Mouse (Mus musculus) kidney, postnatal 0 days (tissue): ENCODE measurements around the gene She. TPM values are rescaled to one million over a fixed set of nuclear protein-coding genes. Genes with fewer than 3 reads are reported as not detected.
A peak's percentile ranks its signal among the peaks of the same experiment; 100 is the strongest.
"Not testable (repeated sequence)": the region's sequence is repeated elsewhere in the genome, so short reads cannot be mapped to it uniquely, and the experiment has no call there.

Experiments used
- ATAC-seq: fragments of 200-750 bp; cut with Nextera tagmentation; replicated peaks from 2 replicates; pipeline ENCODE4 v1.8.0; 2017; ENCODE audit warnings: low read depth, moderate number of reproducible peaks, moderate TSS enrichment, moderate library complexity; ENCODE audit not compliant: low FRiP score
- DNase-seq: peaks from one replicate; pipeline ENCODE4 v3.0.0-alpha.2; 2016; ENCODE audit warnings: low spot score
- H3K27ac ChIP-seq: fragments of 300-500 bp; sonication (generic); 2 replicates; pipeline ENCODE4 v1.5.1; 2014; ENCODE audit warnings: mild to moderate bottlenecking
- H3K27me3 ChIP-seq: fragments of 300-500 bp; sonication (generic); 2 replicates; pipeline ENCODE4 v1.6.1; 2014; ENCODE audit warnings: low read length, mixed read lengths; ENCODE audit not compliant: insufficient read depth
- H3K36me3 ChIP-seq: fragments of 300-500 bp; sonication (generic); 2 replicates; pipeline ENCODE4 v1.6.1; 2014; ENCODE audit warnings: low read length, mixed read lengths; ENCODE audit not compliant: insufficient read depth
- H3K4me1 ChIP-seq: fragments of 300-500 bp; sonication (generic); replicated peaks from 2 replicates; pipeline ENCODE4 v1.6.1; 2014; ENCODE audit warnings: antibody characterized with exemption, low read length, mixed read lengths; ENCODE audit not compliant: insufficient read depth
- H3K4me2 ChIP-seq: fragments of 300-500 bp; sonication (generic); 2 replicates; pipeline ENCODE4 v1.6.1; 2014; ENCODE audit warnings: mild to moderate bottlenecking, low read length, moderate library complexity, mixed read lengths
- H3K4me3 ChIP-seq: fragments of 300-500 bp; sonication (generic); replicated peaks from 2 replicates; pipeline ENCODE4 v1.5.1; 2014; ENCODE audit warnings: low read depth, low read length
- H3K9ac ChIP-seq: fragments of 300-500 bp; sonication (generic); 2 replicates; pipeline ENCODE4 v1.6.1; 2014; ENCODE audit warnings: low read depth, low read length
- H3K9me3 ChIP-seq: fragments of 300-500 bp; sonication (generic); replicated peaks from 2 replicates; pipeline ENCODE4 v1.6.1; 2016; ENCODE audit warnings: low read length, inconsistent platforms, mixed read lengths
- CTCF ChIP-seq: IDR thresholded peaks from 2 replicates; pipeline ENCODE4 v1.5.1; 2016; ENCODE audit warnings: antibody characterized with exemption, low read depth, mild to moderate bottlenecking, moderate library complexity
- WGBS: fragments of 180-500 bp; shearing (Covaris S2); extraction: QIAGEN DNeasy Blood & Tissue Kit; methylation state at CpG from one replicate; pipeline ENCODE4 v1.1.7; 2014; 5-methylcytosine and 5-hydroxymethylcytosine counted together
- polyA plus RNA-seq: library from polyadenylated mRNA; unstranded; fragments of >200 nt; fragmentation: Nextera tagmentation; extraction: Ambion mirVana; gene quantifications from 2 replicates; pipeline ENCODE4 v1.2.1, GENCODE M21; 2015

She gene
- polyA plus RNA-seq, 1 experiment from 2014 or later = 5.9 TPM

DNA sequence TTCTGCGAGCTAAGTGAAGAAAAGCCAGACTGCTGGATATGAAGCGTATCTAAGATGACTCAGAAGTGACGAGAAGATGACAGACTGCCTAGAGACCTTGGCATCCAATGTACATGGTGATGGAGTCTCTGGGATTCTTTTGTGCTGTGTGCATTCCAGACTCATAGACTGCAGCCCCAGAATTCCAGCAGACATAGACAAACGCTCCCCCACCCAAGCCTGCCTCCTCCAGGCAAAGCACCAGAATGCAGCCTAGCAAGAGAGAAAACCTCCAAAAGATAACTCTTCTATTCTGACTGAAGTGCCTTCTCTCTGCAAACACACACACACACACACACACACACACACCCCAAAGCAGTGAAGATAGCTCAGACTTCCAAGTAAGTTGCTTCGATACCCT is 35.4 kb upstream of the She start:
- Histone ChIP-seq H3K36me3 (no peaks in the 10 kb centered on the region), H3K27ac (no peak overlapping the region), H3K4me2 (no peak overlapping the region), H3K4me1 (0 out of 2 replicates have a peak, but pooled peaks cover 3% of the 10 kb centered on the region), H3K9me3 (no peaks in the 10 kb centered on the region), H3K4me3 (no peak overlapping the region), H3K27me3 (no peaks in the 10 kb centered on the region), H3K9ac (no peak overlapping the region)
- TF ChIP-seq CTCF = peak; percentile 41; the same call in 1 of the 2 replicates
- WGBS = 77% methylated on average over 5 of the region's 5 CpGs
- ATAC-seq = no peak
- DNase-seq = peak; percentile 16

GRCm38 (mm10) chr3:89796358-89796757 is 34.8 kb upstream of the She start:
- H3K4me3 ChIP-seq = no peak overlapping the region
- no peaks in the 10 kb centered on the region for H3K9me3 ChIP-seq
- no peak overlapping the region for H3K4me2 ChIP-seq
- no peak for TF ChIP-seq CTCF
- WGBS = 28% methylated on average over 4 of the region's 4 CpGs
- H3K27me3 ChIP-seq = no peaks in the 10 kb centered on the region
- H3K4me1 ChIP-seq = 0 out of 2 replicates have a peak, but pooled peaks cover 3% of the 10 kb centered on the region
- peak; percentile 15 for DNase-seq
- H3K36me3 ChIP-seq = no peaks in the 10 kb centered on the region
- no peak overlapping the region for H3K9ac ChIP-seq
- no peak for ATAC-seq
- H3K27ac ChIP-seq = no peak overlapping the region

DNA sequence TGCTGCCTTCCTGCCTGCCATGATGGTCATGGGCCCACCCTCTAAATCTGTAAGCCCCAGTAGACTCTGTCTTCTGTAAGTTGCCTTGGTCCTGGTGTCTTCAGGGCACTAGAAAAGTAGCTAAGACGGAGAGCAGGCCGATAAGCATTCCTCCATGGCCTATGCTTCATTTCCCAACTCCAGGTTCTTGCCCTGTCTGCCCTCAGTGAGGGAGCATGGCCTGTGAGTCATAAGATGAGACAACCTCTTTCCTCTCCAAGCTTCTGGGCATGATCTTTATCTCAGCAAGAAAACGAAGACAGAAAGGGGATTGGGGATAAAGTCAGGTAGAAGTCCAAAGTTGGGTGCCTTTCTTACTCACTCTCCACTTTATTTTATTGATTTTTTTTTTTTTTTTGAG is 32.7 kb upstream of the She start:
- Histone ChIP-seq H3K27ac (no peak overlapping the region), H3K36me3 (no peaks in the 10 kb centered on the region), H3K9ac (no peak overlapping the region), H3K9me3 (no peaks in the 10 kb centered on the region), H3K27me3 (no peaks in the 10 kb centered on the region), H3K4me2 (no peak overlapping the region), H3K4me1 (0 out of 2 replicates have a peak, but pooled peaks cover 3% of the 10 kb centered on the region), H3K4me3 (no peak overlapping the region)
- ATAC-seq (no peak), DNase-seq (no peak)
- 84% methylated on average over 3 of the region's 3 CpGs for WGBS
- no peak for TF ChIP-seq CTCF

- H3K27me3 ChIP-seq = no peaks in the 10 kb centered on the region
- 9% methylated on average over 13 of the region's 13 CpGs for WGBS
- no peak overlapping the region for H3K9ac ChIP-seq
- peak overlapping the region; percentile 43 for H3K4me2 ChIP-seq
- no peak overlapping the region for H3K4me3 ChIP-seq
- no peaks in the 10 kb centered on the region for H3K9me3 ChIP-seq
- H3K27ac ChIP-seq = no peak overlapping the region
- DNase-seq (no peak), ATAC-seq (no peak)
- H3K4me1 ChIP-seq = 0 out of 2 replicates have a peak, but pooled peaks cover 3% of the 10 kb centered on the region
- H3K36me3 ChIP-seq = no peaks in the 10 kb centered on the region
- TF ChIP-seq CTCF = no peak
Observed at GRCm38 (mm10) chr3:89799476-89799875, 31.7 kb upstream of the She start.

- H3K4me2 ChIP-seq, H3K9me3 ChIP-seq, H3K9ac ChIP-seq, H3K4me1 ChIP-seq, DNase-seq, H3K36me3 ChIP-seq, H3K27ac ChIP-seq, ATAC-seq, H3K27me3 ChIP-seq, H3K4me3 ChIP-seq: not testable (repeated sequence)
- 52% methylated on average over 3 of the region's 3 CpGs for WGBS
Observed at GRCm38 (mm10) chr3:89800078-89800477, 31.1 kb upstream of the She start.

DNA sequence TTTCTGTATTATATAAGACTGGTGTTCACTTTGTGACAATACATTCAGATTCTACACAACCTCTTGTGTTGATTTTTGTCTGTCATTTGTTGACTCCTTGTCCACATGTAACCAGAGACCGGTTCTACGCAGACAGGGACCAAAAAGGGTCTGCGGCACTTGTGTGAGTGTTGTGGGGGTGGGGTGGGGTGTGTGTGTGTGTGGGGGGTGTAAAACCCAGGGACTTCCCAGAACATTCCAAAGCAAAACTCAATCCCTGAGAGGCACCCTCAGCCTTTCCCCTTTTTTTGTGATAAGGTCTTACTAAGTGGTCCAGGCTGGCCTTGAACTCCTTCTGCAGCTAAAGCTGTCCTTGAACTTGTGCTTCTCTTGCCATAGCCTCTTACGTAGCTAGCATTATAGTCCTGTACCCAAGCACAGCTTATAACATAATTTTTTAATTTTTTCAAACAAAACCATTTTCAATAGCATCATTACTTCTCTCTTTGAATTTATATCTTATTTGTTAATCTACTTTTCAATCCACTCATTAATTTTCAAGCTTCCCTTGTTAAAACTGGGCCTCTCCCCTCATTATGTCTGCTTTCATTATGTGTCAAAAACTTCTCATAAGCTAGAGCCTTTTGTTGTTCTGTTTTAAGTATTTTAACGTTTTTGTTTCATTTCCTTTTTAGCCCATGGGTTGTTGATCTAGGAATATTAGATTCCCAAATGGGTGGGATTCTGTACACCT is 30.2 kb upstream of the She start:
- no peak overlapping the region for H3K9ac ChIP-seq
- no peak overlapping the region for H3K4me2 ChIP-seq
- no peak for TF ChIP-seq CTCF
- no peak overlapping the region for H3K4me3 ChIP-seq
- WGBS = 67% methylated on average over 5 of the region's 5 CpGs
- H3K4me1 ChIP-seq = 0 out of 2 replicates have a peak, but pooled peaks cover 3% of the 10 kb centered on the region
- H3K36me3 ChIP-seq = no peaks in the 10 kb centered on the region
- no peaks in the 10 kb centered on the region for H3K27me3 ChIP-seq
- no peaks in the 10 kb centered on the region for H3K9me3 ChIP-seq
- ATAC-seq (no peak), DNase-seq (no peak)
- H3K27ac ChIP-seq = no peak overlapping the region
